Mouse (Mus musculus) myocyte (in vitro differentiated cells): Measurements from ENCODE around the gene Sqstm1.

Experiments
- CEBPB ChIP-seq: IDR thresholded peaks from 2 replicates; pipeline ENCODE4 v1.6.1; 2011; ENCODE audit warnings: mild to moderate bottlenecking, moderate library complexity; ENCODE audit not compliant: poor library complexity, insufficient read depth, severe bottlenecking
- E2F4 ChIP-seq: IDR thresholded peaks from one replicate; pipeline ENCODE4 v1.6.1; 2011; ENCODE audit warnings: mild to moderate bottlenecking, control low read depth, moderate library complexity; ENCODE audit not compliant: insufficient read depth
- MAX ChIP-seq: IDR thresholded peaks from one replicate; pipeline ENCODE4 v1.6.1; 2011; ENCODE audit warnings: low read depth, mild to moderate bottlenecking, control low read depth
- MYOD1 ChIP-seq, 3 experiments: IDR thresholded peaks; one replicate each; pipeline ENCODE4 v1.6.1; 2011; ENCODE audit warnings: control low read depth in 2 of 3, low read depth in 2 of 3, mild to moderate bottlenecking in 2 of 3, moderate library complexity in 1 of 3; ENCODE audit not compliant: insufficient read length in 2 of 3, control insufficient read depth in 1 of 3
- MYOG ChIP-seq, 3 experiments: IDR thresholded peaks; one replicate each; pipeline ENCODE4 v1.6.1; 2011; ENCODE audit warnings: control low read depth in 2 of 3, low read depth in 2 of 3, mild to moderate bottlenecking in 2 of 3; ENCODE audit not compliant: insufficient read length in 2 of 3, control insufficient read depth in 1 of 3, insufficient read depth in 1 of 3
- POLR2A ChIP-seq: IDR thresholded peaks from one replicate; pipeline ENCODE4 v1.6.1; 2011; ENCODE audit warnings: low read depth, mild to moderate bottlenecking, control low read depth, moderate library complexity; ENCODE audit not compliant: insufficient read length
- POLR2AphosphoS2 ChIP-seq: IDR thresholded peaks from one replicate; pipeline ENCODE4 v1.6.1; 2011; ENCODE audit warnings: low read depth, control low read depth; ENCODE audit not compliant: insufficient read length
- TCF12 ChIP-seq: IDR thresholded peaks from one replicate; pipeline ENCODE4 v1.6.1; 2011; ENCODE audit warnings: mild to moderate bottlenecking, control low read depth; ENCODE audit not compliant: poor library complexity, insufficient read depth, severe bottlenecking
- USF1 ChIP-seq: IDR thresholded peaks from one replicate; pipeline ENCODE4 v1.6.1; 2011; ENCODE audit warnings: low read depth, mild to moderate bottlenecking, control low read depth, moderate library complexity

DNA sequence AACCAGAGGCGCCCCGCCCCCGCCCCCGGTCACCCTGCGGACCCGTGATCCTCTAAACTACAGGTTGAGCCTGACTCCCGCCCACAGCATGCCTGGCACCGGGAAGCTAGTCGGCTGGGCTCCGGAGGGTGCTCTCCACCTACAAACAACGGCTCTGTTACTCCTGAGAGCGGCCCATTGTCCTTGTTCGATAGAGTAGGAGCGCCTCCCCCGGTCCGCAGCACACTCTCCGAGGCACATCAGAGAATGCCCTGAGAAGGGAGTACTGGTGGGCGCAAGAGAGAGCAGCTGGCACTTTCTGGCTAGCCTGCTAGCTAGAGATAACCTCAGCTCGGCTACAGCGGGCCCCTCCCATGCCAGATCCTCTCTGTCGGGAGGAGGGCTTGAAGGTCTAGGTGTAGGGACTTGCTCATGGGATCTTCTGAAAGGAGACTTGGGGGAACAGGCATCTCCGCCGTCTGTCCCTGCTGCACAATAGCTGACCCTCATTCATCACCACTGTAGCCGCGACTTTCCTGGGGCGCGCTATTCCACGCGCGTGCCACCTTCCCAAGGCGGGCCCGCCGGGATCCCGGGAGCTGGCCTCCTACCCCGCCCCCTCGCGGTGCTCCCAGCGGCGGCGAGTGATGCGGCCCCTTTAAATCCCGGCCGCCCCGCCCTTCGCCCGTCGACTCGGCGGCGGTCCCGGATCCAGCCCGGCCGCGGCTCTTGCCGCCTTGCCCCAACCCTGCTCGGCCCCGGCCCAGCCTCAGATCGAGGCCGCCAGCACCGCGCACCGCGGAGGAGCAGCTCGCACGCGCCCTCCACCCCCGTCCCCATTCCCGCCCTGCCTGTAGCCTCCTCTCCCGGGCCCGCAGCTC is 14.3 kb upstream of the Sqstm1 start:
- TF ChIP-seq POLR2A (peak; percentile 81), TCF12 (no peak), POLR2AphosphoS2 (peak; percentile 69), USF1 (no peak), MAX (no peak), MYOG (IDR thresholded peaks at IDR 0.05; ENCODE audit: control insufficient read depth in 1 of 3, insufficient read depth in 1 of 3, insufficient read length in 2 of 3, low read depth in 2 of 3) (peak in 1 of 3 experiments; percentile 75), MYOD1 (IDR thresholded peaks at IDR 0.05; ENCODE audit: control insufficient read depth in 1 of 3, insufficient read length in 2 of 3, low read depth in 2 of 3) (peak in 2 of 3 experiments; percentile 53 to 62), CEBPB (no peak), E2F4 (no peak)
